Mouse (Mus musculus) left cerebral cortex, adult 2 months (tissue): Measurements from ENCODE around the gene AI837181. TPM values are rescaled to one million over a fixed set of nuclear protein-coding genes. Genes with fewer than 3 reads are reported as not detected.
"Not testable (repeated sequence)": the region's sequence is repeated elsewhere in the genome, so short reads cannot be mapped to it uniquely, and the experiment has no call there.

Experiments
- DNase-seq, 2 experiments: peaks; one replicate each; pipeline ENCODE4 v3.0.0; 2021 to 2022; ENCODE audit warnings: low spot score in 2 of 2, mixed read lengths in 1 of 2; ENCODE audit errors: extremely low spot score in 1 of 2
- H3K27ac ChIP-seq: fragments of 200-600 bp; 2 replicates; pipeline ENCODE4 v1.8.1; 2022
- H3K4me3 ChIP-seq: fragments of 200-600 bp; 2 replicates; pipeline ENCODE4 v1.8.1; 2022
- CTCF ChIP-seq: fragments of 200-600 bp; IDR thresholded peaks from 2 replicates; pipeline ENCODE4 v1.8.1; 2022; ENCODE audit warnings: antibody characterized with exemption, mild to moderate bottlenecking, moderate library complexity
- intact Hi-C: fragments of 180-260 bp; cut with DNase I; formaldehyde crosslinking; loops from one replicate; pipeline ENCODE4 v1.15.1; 2025
- total RNA-seq, 2 experiments: library from RNA; stranded (reverse); gene quantifications; 2 replicates each; pipeline ENCODE4 v1.2.3; 2021

The AI837181 gene
- total RNA-seq, 2 experiments from 2014 or later: 68.0 to 74.1 TPM

GRCm38 (mm10) chr19:5402293-5402692, 22.7 kb upstream of the AI837181 start, which contains the start of gene Tsga10ip:
Gene Tsga10ip (minus strand): TSS chr19:5402526.
- intact Hi-C loops: no loop called here
- H3K27ac ChIP-seq: no peak within 1 kb of the TSS

GRCm38 (mm10) chr19:5405924-5406323, 19.0 kb upstream of the AI837181 start:
- peak overlapping the region; percentile 23; the same call in 1 of the 2 replicates for H3K4me3 ChIP-seq
- intact Hi-C loops: no loop called here
- DNase-seq: no peak
- H3K27ac ChIP-seq: peak overlapping the region; percentile 24; the same call in 1 of the 2 replicates
- TF ChIP-seq CTCF: no peak

More at GRCm38 (mm10) chr19:5402293-5402692, 22.7 kb upstream of the AI837181 start, which contains the start of gene Tsga10ip:
- H3K4me3 ChIP-seq: no peak within 1 kb of the TSS
- DNase-seq: no peak
- no peak for TF ChIP-seq CTCF

GRCm38 (mm10) chr19:5406531-5407126, 18.3 kb upstream of the AI837181 start:
- peak in 1 of 2 experiments; percentile 28 for DNase-seq
- Histone ChIP-seq H3K27ac (peak overlapping the region; percentile 95), H3K4me3 (peak overlapping the region; percentile 50)
- intact Hi-C loops: not testable (repeated sequence)

- TF ChIP-seq CTCF: peak; percentile 55
- peak overlapping the region; percentile 95 for H3K27ac ChIP-seq
- DNase-seq: peak in 1 of 2 experiments; percentile 33
- intact Hi-C loops: no loop called here
- peak overlapping the region; percentile 50 for H3K4me3 ChIP-seq
Observed at GRCm38 (mm10) chr19:5407133-5407532, 17.8 kb upstream of the AI837181 start.

- Histone ChIP-seq H3K27ac (no peak overlapping the region), H3K4me3 (no peak overlapping the region)
- intact Hi-C loops: no loop called here
- TF ChIP-seq CTCF: no peak
- no peak for DNase-seq
Observed at GRCm38 (mm10) chr19:5408057-5409001, 16.6 kb upstream of the AI837181 start.

- no peak for TF ChIP-seq CTCF
- no peak overlapping the region for H3K27ac ChIP-seq
- intact Hi-C loops: no loop called here
- DNase-seq: no peak
- no peak overlapping the region for H3K4me3 ChIP-seq
Observed at GRCm38 (mm10) chr19:5409068-5409467, 15.9 kb upstream of the AI837181 start.

- intact Hi-C loops: no loop called here
- H3K27ac ChIP-seq: no peak overlapping the region
- no peak for TF ChIP-seq CTCF
- no peak for DNase-seq
- H3K4me3 ChIP-seq: no peak overlapping the region
Observed at GRCm38 (mm10) chr19:5410641-5411040, 14.3 kb upstream of the AI837181 start.

GRCm38 (mm10) chr19:5411961-5412360, 13.0 kb upstream of the AI837181 start:
- Histone ChIP-seq H3K4me3 (no peak overlapping the region), H3K27ac (no peak overlapping the region)
- intact Hi-C loops: no loop called here
- TF ChIP-seq CTCF: no peak
- no peak for DNase-seq

GRCm38 (mm10) chr19:5413840-5414239, 11.1 kb upstream of the AI837181 start:
- H3K4me3 ChIP-seq: no peak overlapping the region
- TF ChIP-seq CTCF: no peak
- intact Hi-C loops: no loop called here
- DNase-seq: no peak
- H3K27ac ChIP-seq: no peak overlapping the region

GRCm38 (mm10) chr19:5414534-5414957, 10.4 kb upstream of the AI837181 start:
- TF ChIP-seq CTCF: no peak
- no peak overlapping the region for H3K4me3 ChIP-seq
- H3K27ac ChIP-seq: no peak overlapping the region
- no peak for DNase-seq
- intact Hi-C loops: no loop called here

GRCm38 (mm10) chr19:5418750-5419466, 6.0 kb upstream of the AI837181 start:
- DNase-seq: no peak
- Histone ChIP-seq H3K27ac (no peak overlapping the region), H3K4me3 (no peak overlapping the region)
- TF ChIP-seq CTCF: no peak
- intact Hi-C loops: no loop called here

GRCm38 (mm10) chr19:5419630-5420029, 5.3 kb upstream of the AI837181 start:
- no peak for DNase-seq
- intact Hi-C loops: no loop called here
- Histone ChIP-seq H3K4me3 (no peak overlapping the region), H3K27ac (no peak overlapping the region)
- no peak for TF ChIP-seq CTCF
